Mouse (Mus musculus): ENCODE results near the gene Tmem131.

DNA sequence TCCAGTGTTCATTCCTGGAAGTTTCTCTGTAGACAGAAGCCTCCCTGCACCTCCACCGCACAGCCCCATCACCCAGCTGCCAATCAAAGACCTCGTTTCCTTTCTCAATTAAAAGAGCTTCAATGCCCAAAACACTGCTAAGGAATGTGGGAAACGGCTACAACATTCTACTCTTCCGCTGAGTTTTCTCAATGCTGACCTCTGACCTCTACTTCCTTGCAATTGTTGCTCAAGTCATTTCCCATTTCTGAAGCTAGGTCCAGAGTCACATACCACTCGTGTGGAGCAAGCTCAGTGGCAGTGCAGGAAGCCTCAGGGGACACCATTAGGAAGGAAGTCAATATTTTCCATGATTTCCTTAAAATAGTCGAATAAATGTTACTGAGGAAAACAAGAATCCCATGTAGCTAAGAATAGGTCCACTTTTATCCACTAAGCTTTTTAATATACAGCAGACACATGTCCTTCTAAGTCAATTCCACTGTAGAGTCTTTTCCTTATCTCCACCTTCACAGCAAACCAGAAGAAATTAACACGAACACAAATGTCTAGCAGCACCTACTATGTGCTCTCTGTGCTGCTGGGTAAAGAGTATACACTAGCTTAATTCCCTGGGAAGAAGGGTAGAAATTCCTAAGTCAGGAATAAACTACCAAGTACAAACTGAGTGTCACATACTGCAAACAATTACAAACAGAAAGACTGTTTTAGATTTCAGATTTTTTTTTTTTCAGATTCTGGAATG, 28.8 kb downstream of the Tmem131 start:
- TF ChIP-seq CTCF (IDR thresholded peaks at IDR 0.05; ENCODE audit: control insufficient read depth, insufficient read depth, low read length) (no peak), POLR2A (IDR thresholded peaks at IDR 0.05; ENCODE audit: borderline replicate concordance, control insufficient read depth, low read depth, low read length) (no peak)
